Mouse (Mus musculus): Measurements from ENCODE around the gene Stil.

GRCm38 (mm10) chr4:115090592-115090991 is 90.6 kb downstream of the Stil start:
- TF ChIP-seq CTCF (IDR thresholded peaks at IDR 0.05) (no peak), EP300 (IDR thresholded peaks at IDR 0.05; ENCODE audit: insufficient read depth, low read depth, low read length) (no peak)
